Mouse (Mus musculus): ENCODE data around the gene Bcl2. TPM values are rescaled to one million over a fixed set of nuclear protein-coding genes. Genes with fewer than 3 reads are reported as not detected.

Bcl2 gene
- polyA plus RNA-seq, 1 experiment from 2014 or later = 23.4 TPM

GRCm38 (mm10) chr1:106581812-106582211 is 132.3 kb downstream of the Bcl2 start:
- no peak for ATAC-seq (ENCODE audit: insufficient number of reproducible peaks, low FRiP score, low TSS enrichment, low read depth)

GRCm38 (mm10) chr1:106579768-106580167 is 134.3 kb downstream of the Bcl2 start:
- 98% methylated on average over 1 of the region's 1 CpGs for WGBS
- peaks cover 17% of the 10 kb centered on the region for H3K4me1 ChIP-seq
- H3K9ac ChIP-seq = no peak overlapping the region
- H3K9me3 ChIP-seq (replicated peaks) = no peaks in the 10 kb centered on the region
- no peak for ATAC-seq (ENCODE audit: insufficient number of reproducible peaks, low FRiP score, low TSS enrichment, low read depth)
- no peaks in the 10 kb centered on the region for H3K27me3 ChIP-seq
- H3K4me3 ChIP-seq (replicated peaks) = no peak overlapping the region
- H3K36me3 ChIP-seq = no peaks in the 10 kb centered on the region
- no peak overlapping the region for H3K4me2 ChIP-seq (replicated peaks)
- no peak overlapping the region for H3K27ac ChIP-seq (replicated peaks)

More at GRCm38 (mm10) chr1:106581812-106582211, 132.3 kb downstream of the Bcl2 start:
- Histone ChIP-seq H3K4me1 (peaks cover 18% of the 10 kb centered on the region), H3K36me3 (no peaks in the 10 kb centered on the region), H3K4me2 (replicated peaks) (no peak overlapping the region), H3K27me3 (no peaks in the 10 kb centered on the region), H3K4me3 (replicated peaks) (no peak overlapping the region), H3K9ac (no peak overlapping the region), H3K9me3 (replicated peaks) (no peaks in the 10 kb centered on the region), H3K27ac (replicated peaks) (no peak overlapping the region)
- WGBS = 70% methylated on average over 2 of the region's 2 CpGs

DNA sequence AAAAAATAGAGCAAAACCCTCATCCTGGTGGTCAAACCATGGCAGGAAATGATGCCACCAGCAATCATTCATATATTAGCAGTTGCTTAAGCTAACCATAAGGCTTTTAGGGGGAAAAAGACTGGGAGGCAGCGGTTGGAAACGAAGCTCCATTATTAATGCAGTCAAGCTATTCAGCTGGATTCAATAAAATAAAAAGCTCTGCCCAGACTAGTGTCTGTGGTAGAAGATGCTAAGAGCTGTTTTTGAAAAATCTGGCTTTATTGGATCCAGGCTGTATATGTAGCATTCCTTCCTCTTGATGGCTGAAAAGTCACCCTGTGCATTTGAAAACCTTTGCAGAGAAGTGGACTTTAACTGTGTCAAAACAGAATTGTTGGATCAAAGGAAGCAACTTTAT is 141.6 kb downstream of the Bcl2 start:
- Histone ChIP-seq H3K9ac (no peak overlapping the region), H3K4me2 (replicated peaks) (no peak overlapping the region), H3K9me3 (replicated peaks) (no peaks in the 10 kb centered on the region), H3K36me3 (no peaks in the 10 kb centered on the region), H3K27ac (replicated peaks) (peak overlapping the region; percentile 61), H3K4me1 (peaks cover 23% of the 10 kb centered on the region), H3K27me3 (no peaks in the 10 kb centered on the region), H3K4me3 (replicated peaks) (no peak overlapping the region)
- 42% methylated on average over 2 of the region's 2 CpGs for WGBS
- no peak for ATAC-seq (ENCODE audit: insufficient number of reproducible peaks, low FRiP score, low TSS enrichment, low read depth)

- Histone ChIP-seq H3K9me3 (replicated peaks) (no peaks in the 10 kb centered on the region), H3K27ac (replicated peaks) (no peak overlapping the region), H3K4me1 (peaks cover 34% of the 10 kb centered on the region), H3K4me2 (replicated peaks) (no peak overlapping the region), H3K36me3 (no peaks in the 10 kb centered on the region), H3K9ac (no peak overlapping the region), H3K4me3 (replicated peaks) (no peak overlapping the region), H3K27me3 (no peaks in the 10 kb centered on the region)
- no peak for ATAC-seq (ENCODE audit: insufficient number of reproducible peaks, low FRiP score, low TSS enrichment, low read depth)
- WGBS = 100% methylated on average over 1 of the region's 1 CpGs
Observed at GRCm38 (mm10) chr1:106570870-106571269, 143.2 kb downstream of the Bcl2 start.

GRCm38 (mm10) chr1:106570366-106570765 is 143.7 kb downstream of the Bcl2 start:
- ATAC-seq (ENCODE audit: insufficient number of reproducible peaks, low FRiP score, low TSS enrichment, low read depth) = no peak; the same call in 1 of the 2 replicates
- Histone ChIP-seq H3K4me2 (replicated peaks) (no peak overlapping the region), H3K9ac (no peak overlapping the region), H3K9me3 (replicated peaks) (no peaks in the 10 kb centered on the region), H3K4me3 (replicated peaks) (no peak overlapping the region), H3K27me3 (no peaks in the 10 kb centered on the region), H3K36me3 (no peaks in the 10 kb centered on the region), H3K27ac (replicated peaks) (no peak overlapping the region; the same call in 1 of the 2 replicates), H3K4me1 (peaks cover 35% of the 10 kb centered on the region)
- WGBS = 47% methylated on average over 6 of the region's 6 CpGs

GRCm38 (mm10) chr1:106569674-106570073 is 144.4 kb downstream of the Bcl2 start:
- Histone ChIP-seq H3K4me3 (replicated peaks) (no peak overlapping the region), H3K36me3 (no peaks in the 10 kb centered on the region), H3K4me1 (peaks cover 38% of the 10 kb centered on the region), H3K27ac (replicated peaks) (no peak overlapping the region), H3K9ac (no peak overlapping the region), H3K9me3 (replicated peaks) (no peaks in the 10 kb centered on the region), H3K27me3 (no peaks in the 10 kb centered on the region), H3K4me2 (replicated peaks) (no peak overlapping the region)
- WGBS = 68% methylated on average over 6 of the region's 6 CpGs
- ATAC-seq (ENCODE audit: insufficient number of reproducible peaks, low FRiP score, low TSS enrichment, low read depth) = no peak

GRCm38 (mm10) chr1:106568868-106569267 is 145.2 kb downstream of the Bcl2 start:
- H3K36me3 ChIP-seq = no peaks in the 10 kb centered on the region
- H3K4me3 ChIP-seq (replicated peaks) = no peak overlapping the region
- WGBS = 63% methylated on average over 3 of the region's 3 CpGs
- H3K27ac ChIP-seq (replicated peaks) = no peak overlapping the region
- no peak overlapping the region for H3K9ac ChIP-seq
- no peaks in the 10 kb centered on the region for H3K9me3 ChIP-seq (replicated peaks)
- no peaks in the 10 kb centered on the region for H3K27me3 ChIP-seq
- no peak for ATAC-seq (ENCODE audit: insufficient number of reproducible peaks, low FRiP score, low TSS enrichment, low read depth)
- H3K4me1 ChIP-seq = peaks cover 38% of the 10 kb centered on the region
- no peak overlapping the region for H3K4me2 ChIP-seq (replicated peaks)

GRCm38 (mm10) chr1:106567506-106567905 is 146.6 kb downstream of the Bcl2 start:
- 64% methylated on average over 5 of the region's 5 CpGs for WGBS
- no peak for ATAC-seq (ENCODE audit: insufficient number of reproducible peaks, low FRiP score, low TSS enrichment, low read depth)
- no peak overlapping the region for H3K27ac ChIP-seq (replicated peaks)
- H3K9ac ChIP-seq = no peak overlapping the region
- H3K27me3 ChIP-seq = no peaks in the 10 kb centered on the region
- no peaks in the 10 kb centered on the region for H3K36me3 ChIP-seq
- no peak overlapping the region for H3K4me3 ChIP-seq (replicated peaks)
- H3K4me1 ChIP-seq = peaks cover 30% of the 10 kb centered on the region
- H3K9me3 ChIP-seq (replicated peaks) = no peaks in the 10 kb centered on the region
- H3K4me2 ChIP-seq (replicated peaks) = no peak overlapping the region

- ATAC-seq (ENCODE audit: insufficient number of reproducible peaks, low FRiP score, low TSS enrichment, low read depth) = no peak
- Histone ChIP-seq H3K27ac (replicated peaks) (0 out of 2 replicates have a peak overlapping the region, but pooled peaks have one; percentile 28), H3K36me3 (no peaks in the 10 kb centered on the region), H3K27me3 (no peaks in the 10 kb centered on the region), H3K9ac (no peak overlapping the region), H3K4me2 (replicated peaks) (no peak overlapping the region), H3K4me3 (replicated peaks) (no peak overlapping the region), H3K4me1 (peaks cover 34% of the 10 kb centered on the region), H3K9me3 (replicated peaks) (no peaks in the 10 kb centered on the region)
- whole genome bisulfite sequencing = 64% methylated on average over 6 of the region's 6 CpGs
Observed at GRCm38 (mm10) chr1:106566120-106567086, 147.7 kb downstream of the Bcl2 start.

GRCm38 (mm10) chr1:106565238-106565637 is 148.8 kb downstream of the Bcl2 start:
- H3K27ac ChIP-seq (replicated peaks) = 0 out of 2 replicates have a peak overlapping the region, but pooled peaks have one; percentile 11
- H3K9me3 ChIP-seq (replicated peaks) = no peaks in the 10 kb centered on the region
- H3K4me2 ChIP-seq (replicated peaks) = no peak overlapping the region
- H3K36me3 ChIP-seq = no peaks in the 10 kb centered on the region
- 54% methylated on average over 4 of the region's 4 CpGs for WGBS
- H3K4me1 ChIP-seq = peaks cover 32% of the 10 kb centered on the region
- H3K9ac ChIP-seq = no peak overlapping the region
- no peak for ATAC-seq (ENCODE audit: insufficient number of reproducible peaks, low FRiP score, low TSS enrichment, low read depth)
- H3K4me3 ChIP-seq (replicated peaks) = no peak overlapping the region
- H3K27me3 ChIP-seq = no peaks in the 10 kb centered on the region

- H3K36me3 ChIP-seq = no peaks in the 10 kb centered on the region
- no peak overlapping the region for H3K4me2 ChIP-seq (replicated peaks)
- no peaks in the 10 kb centered on the region for H3K27me3 ChIP-seq
- no peak overlapping the region for H3K27ac ChIP-seq (replicated peaks)
- no peak overlapping the region for H3K4me3 ChIP-seq (replicated peaks)
- no peak overlapping the region for H3K9ac ChIP-seq
- H3K9me3 ChIP-seq (replicated peaks) = no peaks in the 10 kb centered on the region
- no peak for ATAC-seq (ENCODE audit: insufficient number of reproducible peaks, low FRiP score, low TSS enrichment, low read depth)
- H3K4me1 ChIP-seq = peaks cover 30% of the 10 kb centered on the region
- 78% methylated on average over 1 of the region's 1 CpGs for WGBS
Observed at GRCm38 (mm10) chr1:106564436-106564835, 149.6 kb downstream of the Bcl2 start.
